Mouse (Mus musculus) brain, embryonic 14.5 days (tissue): ENCODE measurements at regions not wholly inside any gene's neighbourhood (a gene's known extent, or its start where the extent isn't known, plus 50 kb on each side); places are given as distances from the start of the nearest gene placed in this dataset.

Experiments
- CTCF ChIP-seq: fragments of 200-500 bp; IDR thresholded peaks from 2 replicates; pipeline ENCODE4 v1.5.1; 2012; ENCODE audit warnings: inconsistent platforms, mild to moderate bottlenecking, moderate library complexity, borderline replicate concordance; ENCODE audit not compliant: insufficient read depth, insufficient read length; ENCODE audit errors: extremely low read depth
- POLR2A ChIP-seq: fragments of 200-500 bp; IDR thresholded peaks from 2 replicates; pipeline ENCODE4 v1.6.1; 2012; ENCODE audit warnings: mild to moderate bottlenecking, inconsistent platforms, borderline replicate concordance; ENCODE audit not compliant: poor library complexity, insufficient read depth, insufficient read length, severe bottlenecking; ENCODE audit errors: extremely low read depth

DNA sequence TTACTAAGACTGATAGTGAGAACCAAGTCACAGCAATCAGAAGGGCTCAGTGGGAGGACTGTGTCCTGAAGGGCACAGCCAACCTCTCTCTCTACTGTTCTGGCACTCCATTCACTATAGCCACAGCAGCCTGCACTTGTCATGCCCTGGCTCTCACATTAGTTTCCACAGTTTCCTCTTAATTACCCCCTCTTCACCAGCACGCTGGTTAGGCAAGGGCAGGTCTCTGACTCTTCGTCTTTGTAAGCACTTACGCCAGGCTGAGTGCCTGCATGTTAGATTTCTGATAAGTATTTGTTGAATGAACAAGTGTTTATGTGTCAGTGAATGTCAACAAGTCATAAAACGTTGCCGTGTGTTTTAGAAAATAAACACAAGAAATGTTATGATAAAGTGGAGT is 116.2 kb upstream of the Lrig1 start:
- TF ChIP-seq CTCF: no peak
- no peak for TF ChIP-seq POLR2A
